Mouse (Mus musculus) cortical plate, adult 2 months (tissue): ENCODE data around the gene Zdhhc5.

ENCODE experiments used
- CTCF ChIP-seq: fragments of 200-500 bp; IDR thresholded peaks from 2 replicates; pipeline ENCODE4 v1.5.1; 2011; ENCODE audit warnings: mild to moderate bottlenecking, control low read depth, low read length; ENCODE audit not compliant: insufficient read depth; ENCODE audit errors: extremely low read depth
- POLR2A ChIP-seq: fragments of 200-500 bp; IDR thresholded peaks from 2 replicates; pipeline ENCODE4 v1.6.1; 2011; ENCODE audit warnings: mild to moderate bottlenecking, low read length, control low read depth; ENCODE audit not compliant: insufficient read depth; ENCODE audit errors: extremely low read depth

- no peak for TF ChIP-seq POLR2A
- TF ChIP-seq CTCF, result no peak
Measured at GRCm38 (mm10) chr2:84744126-84744525, 29.1 kb upstream of the Zdhhc5 start.
